Mouse (Mus musculus) cerebellum, adult 2 months (tissue): ENCODE measurements around the gene Fam19a2. TPM values are rescaled to one million over a fixed set of nuclear protein-coding genes. Genes with fewer than 3 reads are reported as not detected.

Source experiments
- DNase-seq, 2 experiments: peaks; one replicate each; pipeline ENCODE4 v3.0.0; 2021
- H3K27ac ChIP-seq: fragments of 200-500 bp; 2 replicates; pipeline ENCODE4 v1.5.1; 2012; ENCODE audit warnings: low read length, control low read depth, inconsistent platforms; ENCODE audit not compliant: insufficient read depth
- H3K27me3 ChIP-seq: fragments of 200-500 bp; 2 replicates; pipeline ENCODE4 v1.6.1; 2012; ENCODE audit warnings: inconsistent platforms, mild to moderate bottlenecking, low read length, moderate library complexity; ENCODE audit not compliant: control insufficient read depth, insufficient read depth
- H3K4me1 ChIP-seq: fragments of 200-500 bp; 2 replicates; pipeline ENCODE4 v1.6.1; 2011; ENCODE audit warnings: low read length; ENCODE audit not compliant: control insufficient read depth, insufficient read depth
- H3K4me3 ChIP-seq: fragments of 200-500 bp; replicated peaks from 2 replicates; pipeline ENCODE3; 2011; ENCODE audit warnings: mild to moderate bottlenecking, low read depth, low read length, control low read depth; ENCODE audit not compliant: insufficient read depth
- CTCF ChIP-seq: fragments of 200-500 bp; IDR thresholded peaks from 2 replicates; pipeline ENCODE4 v1.5.1; 2011; ENCODE audit warnings: low read depth, mild to moderate bottlenecking, control low read depth, low read length, moderate library complexity, borderline replicate concordance; ENCODE audit not compliant: insufficient read depth
- POLR2A ChIP-seq: fragments of 200-500 bp; IDR thresholded peaks from 2 replicates; pipeline ENCODE4 v1.6.1; 2011; ENCODE audit warnings: low read length, control low read depth, borderline replicate concordance; ENCODE audit not compliant: insufficient read depth
- WGBS: fragments of 180-500 bp; shearing (Covaris S2); methylation state at CpG from one replicate; pipeline ENCODE4 v1.1.7; 2018; 5-methylcytosine and 5-hydroxymethylcytosine counted together
- polyA plus RNA-seq: library from polyadenylated mRNA; depleted of rRNA; stranded (reverse); fragments of >200 nt; gene quantifications from 2 replicates; pipeline ENCODE4 v1.2.3, GENCODE M21; 2012

Fam19a2 gene
- polyA plus RNA-seq, 1 experiment = 8.5 TPM

- H3K4me3 ChIP-seq = no peak overlapping the region
- no peaks in the 10 kb centered on the region for H3K27me3 ChIP-seq
- H3K27ac ChIP-seq = no peak overlapping the region
- DNase-seq = no peak
- H3K4me1 ChIP-seq = no peaks in the 10 kb centered on the region
- no peak for TF ChIP-seq POLR2A
- no peak for TF ChIP-seq CTCF
Observed at GRCm38 (mm10) chr10:123595043-123595442, 331.2 kb downstream of the Fam19a2 start.

- H3K27me3 ChIP-seq = no peaks in the 10 kb centered on the region
- H3K4me1 ChIP-seq = no peaks in the 10 kb centered on the region
- no peak for DNase-seq
- H3K27ac ChIP-seq = no peak overlapping the region
- H3K4me3 ChIP-seq = no peak overlapping the region
- WGBS = 63% methylated on average over 3 of the region's 3 CpGs
- TF ChIP-seq POLR2A = no peak
Observed at GRCm38 (mm10) chr10:123597059-123597458, 333.3 kb downstream of the Fam19a2 start.

GRCm38 (mm10) chr10:123605671-123606070, 341.9 kb downstream of the Fam19a2 start:
- Histone ChIP-seq H3K4me3 (no peak overlapping the region), H3K27ac (no peak overlapping the region), H3K4me1 (no peaks in the 10 kb centered on the region), H3K27me3 (no peaks in the 10 kb centered on the region)
- 8% methylated on average over 2 of the region's 2 CpGs for WGBS
- DNase-seq = peak in 1 of 2 experiments; percentile 2
- TF ChIP-seq POLR2A (no peak), CTCF (no peak)

GRCm38 (mm10) chr10:123626691-123627090, 362.9 kb downstream of the Fam19a2 start:
- WGBS = 70% methylated on average over 2 of the region's 2 CpGs

GRCm38 (mm10) chr10:123629248-123629744, 365.5 kb downstream of the Fam19a2 start:
- 93% methylated on average over 5 of the region's 5 CpGs for WGBS
- Histone ChIP-seq H3K4me3 (no peak overlapping the region), H3K27me3 (no peaks in the 10 kb centered on the region), H3K4me1 (no peaks in the 10 kb centered on the region), H3K27ac (no peak overlapping the region)
- DNase-seq = no peak
- TF ChIP-seq POLR2A (no peak), CTCF (no peak)

More at GRCm38 (mm10) chr10:123626691-123627090, 362.9 kb downstream of the Fam19a2 start:
- Histone ChIP-seq H3K27ac (no peak overlapping the region), H3K4me1 (no peaks in the 10 kb centered on the region), H3K4me3 (no peak overlapping the region), H3K27me3 (no peaks in the 10 kb centered on the region)
- DNase-seq = no peak
- TF ChIP-seq POLR2A = no peak
- no peak for TF ChIP-seq CTCF

GRCm38 (mm10) chr10:123632029-123632428, 368.2 kb downstream of the Fam19a2 start:
- WGBS = 92% methylated on average over 5 of the region's 5 CpGs
- no peak for TF ChIP-seq POLR2A
- TF ChIP-seq CTCF = no peak

GRCm38 (mm10) chr10:123636655-123637054, 372.9 kb downstream of the Fam19a2 start:
- Histone ChIP-seq H3K27ac (no peak overlapping the region), H3K4me1 (no peaks in the 10 kb centered on the region), H3K27me3 (no peaks in the 10 kb centered on the region), H3K4me3 (no peak overlapping the region)
- TF ChIP-seq CTCF (no peak), POLR2A (no peak)
- WGBS = 84% methylated on average over 5 of the region's 5 CpGs
- DNase-seq = no peak

More at GRCm38 (mm10) chr10:123632029-123632428, 368.2 kb downstream of the Fam19a2 start:
- no peaks in the 10 kb centered on the region for H3K27me3 ChIP-seq
- no peak for DNase-seq
- H3K4me3 ChIP-seq = no peak overlapping the region
- no peaks in the 10 kb centered on the region for H3K4me1 ChIP-seq
- no peak overlapping the region for H3K27ac ChIP-seq

- TF ChIP-seq CTCF (no peak), POLR2A (no peak)
- no peak for DNase-seq
Observed at GRCm38 (mm10) chr10:123637496-123637895, 373.7 kb downstream of the Fam19a2 start.

More at GRCm38 (mm10) chr10:123637496-123637895, 373.7 kb downstream of the Fam19a2 start:
- no peaks in the 10 kb centered on the region for H3K4me1 ChIP-seq
- H3K4me3 ChIP-seq = no peak overlapping the region
- H3K27me3 ChIP-seq = no peaks in the 10 kb centered on the region
- H3K27ac ChIP-seq = no peak overlapping the region
